Mouse (Mus musculus) E14TG2a.4 (cell line): ENCODE results near the gene Siglecf.

Source experiments
- CTCF ChIP-seq: conservative IDR thresholded peaks from 2 replicates; pipeline ENCODE4 v1.5.1; 2014; ENCODE audit warnings: low read length
- NANOG ChIP-seq: IDR thresholded peaks from 2 replicates; pipeline ENCODE4 v1.6.1; 2014; ENCODE audit warnings: borderline replicate concordance, low read length, mixed read lengths
- POU5F1 ChIP-seq: IDR thresholded peaks from 2 replicates; pipeline ENCODE4 v1.6.1; 2014; ENCODE audit warnings: low read length, borderline replicate concordance

DNA sequence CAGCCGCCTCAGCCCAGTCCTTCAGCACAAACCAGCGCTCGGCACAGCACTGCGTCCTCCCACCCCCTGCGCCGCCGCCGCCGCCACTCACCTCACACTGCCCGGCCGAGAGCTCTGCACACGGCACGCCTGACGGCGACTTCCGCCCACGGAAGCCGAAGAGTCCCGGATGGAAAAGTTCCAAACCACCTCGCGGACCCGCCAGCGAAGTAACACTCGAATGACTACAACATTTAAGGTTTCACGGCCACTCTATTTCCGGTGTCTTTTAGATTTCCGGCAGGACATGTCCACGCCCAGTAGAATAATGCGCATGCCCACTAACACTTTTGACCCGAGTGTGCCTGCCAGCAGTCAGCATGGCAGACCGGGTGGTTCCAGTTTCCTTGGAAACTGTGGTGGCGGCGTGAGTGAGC, 38.1 kb upstream of the Siglecf start, which contains the start of gene Zfp715:
- TF ChIP-seq CTCF (no peak), POU5F1 (no peak), NANOG (no peak)
